Mouse (Mus musculus) limb, embryonic 12.5 days (tissue): ENCODE results near the gene Zmym1. TPM values are rescaled to one million over a fixed set of nuclear protein-coding genes. Genes with fewer than 3 reads are reported as not detected.
"Not testable (repeated sequence)": the region's sequence is repeated elsewhere in the genome, so short reads cannot be mapped to it uniquely, and the experiment has no call there.

Experiments used
- ATAC-seq: fragments of 200-750 bp; cut with Nextera tagmentation; 2 replicates; pipeline ENCODE4 v1.8.0; 2017; ENCODE audit warnings: low read depth, moderate TSS enrichment; ENCODE audit not compliant: insufficient number of reproducible peaks, insufficient read depth, low FRiP score, low TSS enrichment
- H3K27ac ChIP-seq: fragments of 300-500 bp; sonication (generic); 2 replicates; pipeline ENCODE4 v1.5.1; 2016; ENCODE audit warnings: mild to moderate bottlenecking, moderate library complexity
- H3K27me3 ChIP-seq: fragments of 300-500 bp; sonication (generic); 2 replicates; pipeline ENCODE4 v1.6.1; 2016; ENCODE audit warnings: mild to moderate bottlenecking, moderate library complexity
- H3K36me3 ChIP-seq: fragments of 300-500 bp; sonication (generic); 2 replicates; pipeline ENCODE4 v1.6.1; 2016; ENCODE audit warnings: mild to moderate bottlenecking, moderate library complexity
- H3K4me1 ChIP-seq: fragments of 300-500 bp; sonication (generic); replicated peaks from 2 replicates; pipeline ENCODE4 v1.6.1; 2016
- H3K4me2 ChIP-seq: fragments of 300-500 bp; sonication (generic); 2 replicates; pipeline ENCODE4 v1.6.1; 2016; ENCODE audit warnings: mild to moderate bottlenecking, moderate library complexity
- H3K4me3 ChIP-seq: fragments of 300-500 bp; sonication (generic); replicated peaks from 2 replicates; pipeline ENCODE4 v1.5.1; 2016; ENCODE audit warnings: mild to moderate bottlenecking
- H3K9ac ChIP-seq: fragments of 300-500 bp; sonication (generic); replicated peaks from 2 replicates; pipeline ENCODE4 v1.6.1; 2016; ENCODE audit warnings: mild to moderate bottlenecking, moderate library complexity
- H3K9me3 ChIP-seq: fragments of 300-500 bp; sonication (generic); 2 replicates; pipeline ENCODE4 v1.6.1; 2016; ENCODE audit warnings: mild to moderate bottlenecking, moderate library complexity
- WGBS: fragments of 180-500 bp; shearing (Covaris S2); methylation state at CpG from one replicate; pipeline ENCODE4 v1.1.7; 2016; 5-methylcytosine and 5-hydroxymethylcytosine counted together
- polyA plus RNA-seq: library from polyadenylated mRNA; unstranded; fragments of >200 nt; fragmentation: Nextera tagmentation; extraction: Ambion mirVana; gene quantifications from 2 replicates; pipeline ENCODE4 v1.2.1, GENCODE M21; 2016

The Zmym1 gene
- polyA plus RNA-seq, 1 experiment from 2014 or later, result 26.2 TPM

DNA sequence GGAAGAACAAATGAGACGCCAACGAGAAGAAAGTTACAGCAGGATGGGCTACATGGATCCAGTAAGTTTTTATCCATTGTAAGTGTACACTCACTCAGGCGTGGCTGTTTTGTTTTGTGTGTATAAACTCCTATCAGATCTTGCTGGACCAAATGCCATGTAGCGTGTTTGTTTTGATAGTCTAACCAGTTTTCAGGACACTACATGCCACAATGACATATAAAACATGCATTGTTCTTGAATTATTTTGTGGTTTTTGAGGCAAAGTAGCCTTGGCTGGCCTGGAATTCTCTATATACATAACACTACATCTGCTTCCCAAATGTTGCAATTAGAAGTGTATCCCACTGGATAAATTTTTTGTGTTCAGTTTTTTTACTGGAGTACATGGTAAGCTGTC, 34.1 kb downstream of the Zmym1 start:
- H3K4me3 ChIP-seq, result 0 out of 2 replicates have a peak overlapping the region, but pooled peaks have one; percentile 7
- peaks cover 93% of the 10 kb centered on the region for H3K36me3 ChIP-seq
- peaks cover 24% of the 10 kb centered on the region for H3K4me1 ChIP-seq

DNA sequence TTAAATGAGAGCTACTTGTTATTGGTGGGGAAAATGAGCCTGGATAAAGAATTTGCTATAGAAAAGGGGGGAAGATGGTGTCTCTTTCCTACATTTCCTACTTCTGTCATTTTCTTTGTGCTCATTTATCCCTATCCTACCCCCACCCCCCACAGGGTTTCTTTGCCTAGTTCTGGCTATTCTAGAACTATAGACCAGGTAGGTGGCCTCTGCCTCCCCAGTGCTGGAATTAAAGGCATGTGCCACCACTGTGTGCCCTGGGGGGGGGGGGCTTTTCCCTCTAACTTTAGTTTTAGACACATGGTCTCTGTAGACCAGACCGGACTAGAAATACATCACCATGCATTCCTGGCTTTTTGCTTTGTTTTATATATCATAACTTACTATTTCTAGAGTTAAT, 36.7 kb downstream of the Zmym1 start:
- Histone ChIP-seq H3K4me3 (peak overlapping the region; percentile 100), H3K4me1 (peaks cover 24% of the 10 kb centered on the region), H3K4me2 (peak overlapping the region; percentile 98), H3K27me3 (no peaks in the 10 kb centered on the region), H3K27ac (no peak overlapping the region), H3K36me3 (peaks cover 67% of the 10 kb centered on the region), H3K9me3 (no peaks in the 10 kb centered on the region), H3K9ac (peak overlapping the region; percentile 100)
- WGBS, result 56% methylated on average over 1 of the region's 1 CpGs
- ATAC-seq, result no peak

More for the DNA sequence above, 34.1 kb downstream of the Zmym1 start:
- no peaks in the 10 kb centered on the region for H3K9me3 ChIP-seq
- no peaks in the 10 kb centered on the region for H3K27me3 ChIP-seq
- no peak overlapping the region for H3K9ac ChIP-seq
- no peak for ATAC-seq
- 92% methylated on average over 4 of the region's 4 CpGs for WGBS
- H3K4me2 ChIP-seq, result no peak overlapping the region
- no peak overlapping the region for H3K27ac ChIP-seq

DNA sequence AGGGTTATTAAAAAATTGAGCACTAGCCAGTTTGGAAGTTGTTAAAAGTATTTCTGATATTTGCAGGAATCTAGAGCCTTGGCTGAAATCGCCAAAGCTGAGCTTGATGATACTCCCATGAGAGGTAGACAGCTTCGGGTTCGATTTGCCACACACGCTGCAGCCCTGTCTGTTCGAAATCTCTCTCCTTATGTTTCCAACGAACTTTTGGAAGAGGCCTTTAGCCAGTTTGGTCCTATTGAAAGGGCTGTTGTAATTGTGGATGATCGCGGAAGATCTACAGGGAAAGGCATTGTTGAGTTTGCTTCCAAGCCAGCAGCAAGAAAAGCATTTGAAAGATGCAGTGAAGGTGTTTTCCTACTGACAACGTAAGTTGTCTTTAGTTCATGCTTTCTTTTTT, 37.8 kb downstream of the Zmym1 start:
- ATAC-seq, result no peak
- Histone ChIP-seq H3K4me1 (peaks cover 24% of the 10 kb centered on the region), H3K9me3 (no peaks in the 10 kb centered on the region), H3K27ac (no peak overlapping the region), H3K4me3 (peak overlapping the region; percentile 100), H3K36me3 (peaks cover 60% of the 10 kb centered on the region), H3K9ac (peak overlapping the region; percentile 100), H3K27me3 (no peaks in the 10 kb centered on the region), H3K4me2 (peak overlapping the region; percentile 98)
- 5% methylated on average over 9 of the region's 9 CpGs for WGBS

DNA sequence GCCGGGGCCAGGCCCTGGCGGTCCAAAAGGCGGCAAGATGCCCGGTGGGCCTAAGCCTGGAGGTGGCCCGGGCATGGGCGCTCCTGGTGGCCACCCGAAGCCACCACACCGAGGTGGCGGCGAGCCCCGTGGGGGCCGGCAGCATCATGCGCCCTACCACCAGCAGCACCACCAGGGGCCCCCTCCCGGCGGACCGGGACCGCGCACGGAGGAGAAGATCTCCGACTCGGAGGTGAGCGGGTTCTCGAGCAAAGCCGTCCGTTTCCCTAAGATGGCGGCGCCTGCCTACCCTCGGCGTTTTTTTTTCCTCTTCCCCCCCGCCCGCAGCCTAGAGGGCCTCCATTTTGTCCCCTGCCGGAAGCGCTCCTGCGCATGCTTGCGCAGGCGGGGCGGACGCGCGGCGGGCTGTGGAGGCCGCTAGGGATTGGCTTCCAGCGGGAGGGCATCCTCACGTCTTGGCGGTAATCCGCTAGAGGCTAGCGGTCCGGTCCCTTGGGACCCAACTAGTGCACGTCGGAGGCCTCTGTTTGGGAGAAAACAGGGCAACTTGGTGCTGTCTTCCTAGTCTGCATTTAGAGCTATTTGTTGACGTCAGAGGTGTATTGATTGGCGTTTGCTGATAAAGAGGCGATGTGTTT, 38.8 kb downstream of the Zmym1 start:
- Histone ChIP-seq H3K4me1 (peaks cover 24% of the 10 kb centered on the region), H3K9ac (peak overlapping the region; percentile 100), H3K9me3 (no peaks in the 10 kb centered on the region), H3K27ac (peak overlapping the region; percentile 100), H3K36me3 (peaks cover 49% of the 10 kb centered on the region), H3K4me3 (peak overlapping the region; percentile 100), H3K4me2 (peak overlapping the region; percentile 98), H3K27me3 (no peaks in the 10 kb centered on the region)
- WGBS, result under 1% methylated on average over 51 of the region's 53 CpGs
- peak; percentile 53 for ATAC-seq

DNA sequence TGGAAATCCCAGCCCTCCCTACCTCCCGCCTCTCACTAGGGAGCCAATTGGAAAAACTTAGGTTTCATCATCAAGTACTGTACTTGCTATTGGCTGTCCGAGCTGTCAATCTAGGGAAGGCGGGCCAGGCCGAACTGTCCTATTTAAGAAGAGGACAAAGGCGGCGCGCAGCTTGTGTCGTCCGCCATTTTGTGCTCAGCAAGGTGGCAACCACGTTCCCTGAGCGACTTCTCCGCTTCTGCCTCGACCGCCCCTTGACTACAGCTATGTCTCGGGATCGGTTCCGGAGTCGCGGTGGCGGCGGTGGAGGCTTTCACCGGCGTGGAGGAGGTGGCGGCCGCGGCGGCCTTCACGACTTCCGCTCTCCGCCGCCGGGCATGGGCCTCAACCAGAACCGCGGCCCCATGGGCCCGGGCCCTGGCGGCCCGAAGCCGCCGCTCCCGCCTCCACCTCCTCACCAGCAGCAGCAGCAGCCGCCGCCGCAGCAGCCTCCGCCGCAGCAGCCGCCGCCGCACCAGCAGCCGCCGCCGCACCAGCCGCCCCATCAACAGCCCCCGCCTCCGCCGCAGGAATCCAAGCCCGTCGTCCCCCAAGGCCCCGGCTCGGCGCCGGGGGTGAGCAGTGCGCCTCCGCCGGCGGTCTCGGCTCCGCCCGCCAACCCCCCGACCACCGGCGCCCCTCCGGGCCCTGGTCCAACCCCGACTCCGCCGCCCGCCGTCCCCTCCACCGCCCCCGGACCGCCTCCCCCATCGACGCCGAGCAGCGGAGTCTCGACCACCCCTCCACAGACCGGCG, 39.6 kb downstream of the Zmym1 start, which contains the start of gene Sfpq:
Gene Sfpq, plus strand, starts transcription at position 174 of the 795 bp plus-strand sequence.
- H3K9me3 ChIP-seq, result no peaks in the 10 kb centered on the region
- H3K27me3 ChIP-seq, result no peaks in the 10 kb centered on the region
- H3K4me1 ChIP-seq, result peaks cover 21% of the 10 kb centered on the region
- WGBS, result under 1% methylated on average over 76 of the region's 87 CpGs
- peak within 1 kb of the TSS; percentile 100 for H3K4me3 ChIP-seq
- H3K4me2 ChIP-seq, result peak within 1 kb of the TSS; percentile 98
- H3K27ac ChIP-seq, result peak within 1 kb of the TSS; percentile 100
- ATAC-seq, result peak; percentile 96
- H3K9ac ChIP-seq, result peak within 1 kb of the TSS; percentile 100
- peaks cover 42% of the 10 kb centered on the region for H3K36me3 ChIP-seq

DNA sequence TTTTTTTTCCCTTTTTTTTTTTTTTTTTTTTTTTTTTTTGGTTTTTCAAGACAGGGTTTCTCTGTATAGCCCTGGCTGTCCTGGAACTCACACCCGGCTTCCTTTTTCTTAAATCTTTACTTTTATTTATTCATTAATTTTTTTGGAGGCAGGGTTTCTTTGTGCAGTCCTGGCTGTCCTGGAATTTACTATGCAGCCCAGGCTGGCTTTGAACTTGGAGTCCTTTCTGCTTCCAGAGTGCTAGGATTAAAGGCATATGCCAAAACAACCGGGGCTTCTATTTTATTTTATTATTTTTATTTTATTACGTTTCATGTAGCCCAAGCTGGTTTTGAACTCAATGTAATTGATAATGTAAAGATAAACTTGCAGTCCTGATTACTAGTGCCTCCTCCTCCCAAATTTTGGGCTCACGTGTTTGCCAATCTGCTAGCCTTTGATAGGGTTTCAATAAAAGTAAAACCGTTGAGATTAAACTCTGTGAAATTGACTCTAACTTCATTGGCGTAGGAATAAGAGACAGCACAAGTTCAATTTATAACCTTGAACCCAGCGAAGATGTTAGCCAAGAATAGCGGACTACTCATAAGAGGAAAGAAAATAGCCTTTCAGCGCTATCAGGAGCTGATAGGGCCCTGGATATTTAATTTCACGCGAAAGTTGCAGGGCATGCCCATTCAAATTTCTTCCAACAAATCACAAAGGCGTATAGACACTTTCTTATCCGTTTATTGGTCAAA, 40.4 kb downstream of the Zmym1 start:
- ATAC-seq, result no peak
- Histone ChIP-seq H3K9me3 (no peaks in the 10 kb centered on the region), H3K27me3 (no peaks in the 10 kb centered on the region), H3K27ac (peak overlapping the region; percentile 35; the same call in 1 of the 2 replicates), H3K9ac (no peak overlapping the region), H3K4me2 (peak overlapping the region; percentile 55), H3K4me1 (peaks cover 15% of the 10 kb centered on the region), H3K4me3 (peak overlapping the region; percentile 100), H3K36me3 (peaks cover 34% of the 10 kb centered on the region)
- 11% methylated on average over 13 of the region's 13 CpGs for WGBS

DNA sequence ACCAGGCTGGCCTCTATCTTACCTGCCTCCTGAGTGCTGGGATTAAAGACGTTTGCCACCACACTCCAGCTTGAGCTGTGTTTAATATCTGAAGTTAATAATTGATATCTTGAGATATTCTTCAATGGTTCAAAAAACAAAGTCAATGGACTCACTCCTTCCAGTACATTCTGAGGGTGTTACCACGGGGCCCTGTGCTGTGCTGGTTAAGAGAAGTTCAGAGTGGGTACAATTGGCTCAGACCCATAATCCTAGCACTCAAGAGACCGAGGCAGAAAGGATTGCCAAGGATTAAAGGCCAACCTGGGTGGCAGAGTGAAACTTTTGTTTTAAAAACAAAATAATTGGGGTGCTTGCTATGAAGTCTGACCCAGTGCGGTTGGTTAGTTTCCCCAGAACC, 44.6 kb downstream of the Zmym1 start:
- no peaks in the 10 kb centered on the region for H3K4me1 ChIP-seq
- H3K9me3 ChIP-seq, result no peaks in the 10 kb centered on the region
- 86% methylated on average over 4 of the region's 4 CpGs for WGBS
- ATAC-seq, result no peak
- H3K36me3 ChIP-seq, result no peaks in the 10 kb centered on the region
- H3K4me2 ChIP-seq, result no peak overlapping the region
- no peaks in the 10 kb centered on the region for H3K27me3 ChIP-seq
- no peak overlapping the region for H3K27ac ChIP-seq
- no peak overlapping the region for H3K9ac ChIP-seq
- no peak overlapping the region for H3K4me3 ChIP-seq

DNA sequence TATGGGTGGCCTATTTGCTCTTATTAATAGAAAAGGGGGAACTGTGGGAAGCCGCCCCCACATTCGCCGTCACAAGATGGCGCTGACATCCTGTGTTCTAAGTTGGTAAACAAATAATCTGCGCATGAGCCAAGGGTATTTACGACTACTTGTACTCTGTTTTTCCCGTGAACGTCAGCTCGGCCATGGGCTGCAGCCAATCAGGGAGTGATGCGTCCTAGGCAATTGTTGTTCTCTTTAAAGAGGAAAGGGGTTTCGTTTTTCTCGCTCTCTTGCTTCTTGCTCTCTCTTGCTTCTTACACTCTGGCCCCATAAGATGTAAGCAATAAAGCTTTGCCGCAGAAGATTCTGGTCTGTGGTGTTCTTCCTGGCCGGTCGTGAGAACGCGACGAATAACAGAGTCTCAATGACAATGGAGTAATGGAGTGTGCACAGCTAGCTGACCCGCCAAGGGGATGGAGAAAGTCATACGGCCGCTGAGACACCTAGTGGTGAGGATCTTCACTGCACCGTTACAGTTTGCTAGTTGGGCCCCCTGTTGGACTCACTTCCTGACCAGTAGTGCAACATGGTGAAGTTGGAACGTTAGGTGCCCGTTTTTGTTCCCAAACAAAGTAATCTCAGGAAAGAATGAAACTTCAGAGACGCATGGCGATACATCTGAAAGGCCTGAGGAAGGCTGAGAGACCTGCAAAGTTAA, 45.5 kb downstream of the Zmym1 start:
- not testable (repeated sequence) for H3K27ac ChIP-seq, H3K36me3 ChIP-seq, H3K9ac ChIP-seq, H3K9me3 ChIP-seq, H3K4me1 ChIP-seq, H3K27me3 ChIP-seq
- H3K4me3 ChIP-seq, result peak overlapping the region; percentile 27
- 15% methylated on average over 14 of the region's 26 CpGs for WGBS
- peak overlapping the region; percentile 30 for H3K4me2 ChIP-seq
- peak; percentile 79 for ATAC-seq

DNA sequence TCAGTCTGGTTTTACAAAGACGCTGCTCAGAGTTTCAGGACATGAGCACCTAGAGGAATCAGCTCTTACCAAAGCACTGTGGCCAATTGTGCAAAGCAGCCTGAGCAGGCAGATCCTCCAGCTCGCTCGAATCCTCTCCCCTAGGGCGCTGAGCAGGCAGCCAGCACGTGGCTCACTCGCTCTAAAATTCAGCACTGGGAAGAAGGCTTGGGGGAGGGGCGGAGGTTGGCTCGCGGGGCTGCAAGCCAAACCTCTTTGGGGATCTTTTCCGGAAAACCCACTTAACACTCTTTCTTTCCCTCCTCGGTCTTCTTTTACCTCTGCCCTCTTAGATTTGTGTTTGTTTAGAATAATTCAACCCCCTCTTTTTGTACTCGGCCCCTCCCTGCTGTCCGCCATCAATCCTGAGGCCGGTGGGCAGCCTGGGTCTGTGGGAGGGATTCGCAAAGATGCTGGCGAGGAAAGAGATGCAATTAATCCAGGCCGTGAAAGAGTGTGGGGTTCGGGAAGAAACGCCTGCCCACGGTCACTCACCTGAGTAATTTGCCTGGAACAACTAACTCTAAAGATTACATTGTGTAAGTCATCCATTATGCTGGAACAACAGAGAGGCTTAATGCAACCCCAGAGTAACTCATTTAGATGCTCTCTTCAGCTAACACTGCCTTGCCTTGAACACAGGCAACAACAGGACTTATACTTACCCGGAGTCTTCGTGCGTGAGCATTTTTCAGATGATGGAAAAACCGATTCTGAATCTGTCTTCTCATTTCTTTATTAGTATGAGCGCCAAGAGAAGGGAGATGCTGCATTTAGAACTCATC, 55.6 kb downstream of the Zmym1 start:
- Histone ChIP-seq H3K36me3 (no peaks in the 10 kb centered on the region), H3K4me3 (peak overlapping the region; percentile 35), H3K9me3 (no peaks in the 10 kb centered on the region), H3K4me2 (peak overlapping the region; percentile 57), H3K4me1 (peaks cover 10% of the 10 kb centered on the region; the same call in 1 of the 2 replicates), H3K9ac (peak overlapping the region; percentile 52), H3K27ac (peak overlapping the region; percentile 2), H3K27me3 (peaks cover 5% of the 10 kb centered on the region)
- WGBS, result 16% methylated on average over 25 of the region's 25 CpGs
- ATAC-seq, result 0 out of 2 replicates have a peak, but pooled peaks have one; percentile 20

DNA sequence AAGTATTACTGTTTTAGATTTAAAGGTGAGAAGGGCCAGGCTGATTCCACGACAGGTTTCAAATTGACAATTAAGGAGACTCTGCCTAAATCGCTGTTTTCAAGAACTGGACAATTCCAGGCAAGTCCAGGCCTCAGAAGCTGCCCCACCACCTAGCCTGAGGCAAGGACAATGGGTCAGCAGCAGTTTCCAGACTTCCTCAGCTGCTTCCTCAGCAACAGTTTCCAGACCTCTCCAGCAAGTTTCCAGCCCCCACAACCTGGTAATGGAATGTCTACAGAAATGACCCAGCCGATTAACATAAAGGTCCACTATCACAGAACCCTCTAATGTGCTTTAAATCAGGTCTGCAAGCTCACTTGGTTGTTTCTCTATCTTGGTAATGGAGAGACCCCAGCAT, 56.6 kb downstream of the Zmym1 start:
- H3K36me3 ChIP-seq, result no peaks in the 10 kb centered on the region
- H3K9me3 ChIP-seq, result no peaks in the 10 kb centered on the region
- H3K4me3 ChIP-seq, result no peak overlapping the region
- no peak for ATAC-seq
- WGBS, result 76% methylated on average over 3 of the region's 3 CpGs
- no peak overlapping the region for H3K9ac ChIP-seq
- peaks cover 5% of the 10 kb centered on the region for H3K27me3 ChIP-seq
- H3K4me1 ChIP-seq, result peaks cover 10% of the 10 kb centered on the region; the same call in 1 of the 2 replicates
- no peak overlapping the region for H3K4me2 ChIP-seq
- H3K27ac ChIP-seq, result 0 out of 2 replicates have a peak overlapping the region, but pooled peaks have one; percentile 2
